Mouse (Mus musculus): ENCODE results near the gene Ak1. TPM values are rescaled to one million over a fixed set of nuclear protein-coding genes. Genes with fewer than 3 reads are reported as not detected.

Gene Ak1
- polyA plus RNA-seq (2017; shearing (Covaris generic)) = not detected

GRCm38 (mm10) chr2:32621517-32621859, at the start of gene Ak1:
Ak1 (plus strand) TSS chr2:32621758.

DNA sequence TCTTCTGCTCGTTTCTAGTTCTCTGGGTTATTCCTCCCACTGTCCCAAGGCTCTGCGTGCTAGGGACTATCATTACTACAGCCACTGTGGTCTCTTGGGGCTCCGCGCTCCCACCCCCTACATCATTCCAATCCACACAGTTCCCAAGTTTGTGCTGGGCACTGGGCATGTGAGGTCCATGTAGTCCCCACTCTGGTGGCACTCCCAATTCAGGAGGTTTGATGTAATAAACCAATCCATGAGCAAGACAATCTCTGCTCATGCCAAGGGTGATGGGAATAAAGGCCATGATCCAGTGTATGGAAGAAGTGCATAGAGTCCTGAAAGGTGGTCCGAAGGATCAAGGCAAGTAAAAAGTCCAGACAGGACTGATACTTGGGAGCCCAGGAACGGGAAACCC, 47.1 kb upstream of the Ak1 start, which contains the start of gene Pip5kl1:
TSS of gene Pip5kl1 (plus strand) at position 301 of the 400 bp plus-strand sequence.

GRCm38 (mm10) chr2:32575586-32576160, 45.9 kb upstream of the Ak1 start, which contains the start of gene 9430097D07Rik:
9430097D07Rik (minus strand) TSS chr2:32575684.

DNA sequence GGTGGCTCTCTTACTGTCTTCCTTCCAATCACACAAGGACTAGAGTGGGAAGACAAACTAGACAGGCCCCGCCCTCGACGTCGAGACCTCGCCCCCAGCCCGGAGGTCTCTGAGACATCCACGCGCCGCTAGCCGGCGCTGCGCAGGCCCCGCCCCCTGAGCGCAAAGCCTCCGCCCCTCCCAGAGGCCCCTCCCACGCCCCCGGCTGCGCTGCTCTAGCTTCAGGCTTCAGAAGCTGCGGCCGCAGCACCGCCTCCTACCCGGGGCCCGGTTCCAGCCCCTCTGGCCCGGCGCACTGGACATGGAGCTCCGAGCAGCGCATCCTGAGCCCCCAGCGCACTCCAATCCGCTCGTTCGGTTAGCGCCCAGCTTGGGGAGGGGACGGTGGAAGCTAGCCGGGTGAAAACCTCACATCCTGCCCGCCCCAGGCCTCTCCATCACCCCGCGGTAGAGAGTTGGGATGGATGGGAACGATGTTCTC, 34.6 kb upstream of the Ak1 start, which contains the start of gene St6galnac4:
TSS of gene St6galnac4 (plus strand) at position 225 of the 481 bp plus-strand sequence.

DNA sequence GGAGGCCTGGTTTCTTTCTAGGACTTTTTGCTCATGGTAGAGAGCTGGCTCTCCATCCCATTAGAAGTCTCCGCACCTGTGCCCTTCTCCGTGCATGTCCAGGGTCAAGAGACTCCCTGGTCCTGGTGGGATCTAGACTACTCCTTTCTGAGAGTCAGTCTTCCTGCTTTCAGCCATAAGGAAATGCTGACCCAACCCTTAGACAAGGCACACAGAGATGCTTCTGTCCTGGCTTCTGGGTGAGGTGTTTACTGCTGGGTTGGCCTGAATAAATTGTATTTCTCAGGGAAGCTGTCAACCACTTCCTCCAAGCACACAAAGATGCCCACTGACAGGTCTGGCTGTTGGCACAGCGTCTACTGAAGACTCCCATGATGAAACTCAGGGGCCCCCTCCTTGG, 22.1 kb upstream of the Ak1 start, which contains the start of gene St6galnac6:
TSS of gene St6galnac6 (plus strand) at position 301 of the 400 bp plus-strand sequence.

GRCm38 (mm10) chr2:32646379-32647056, 25.0 kb downstream of the Ak1 start, which contains the start of gene Eng:
Eng (plus strand) TSS chr2:32646595.

Other genes starting within 250 kb of the Ak1 start
- 32.4 TPM for gene 1110008P14Rik, start 239.8 kb upstream of the Ak1 start, polyA plus RNA-seq (2017; shearing (Covaris generic))
- not detected for gene Lcn2, start 233.5 kb upstream of the Ak1 start, polyA plus RNA-seq (2017; shearing (Covaris generic))
- gene Ptges2, start 225.9 kb upstream of the Ak1 start, polyA plus RNA-seq (2017; shearing (Covaris generic)) = 10.6 TPM
- gene Naif1, start 171.3 kb upstream of the Ak1 start, polyA plus RNA-seq (2017; shearing (Covaris generic)) = 12.0 TPM
- 103 TPM for gene Slc25a25, start 170.3 kb upstream of the Ak1 start, polyA plus RNA-seq (2017; shearing (Covaris generic))
- 153 TPM for gene Fam102a, start 86.4 kb upstream of the Ak1 start, polyA plus RNA-seq (2017; shearing (Covaris generic))
- gene Dpm2, start 50.9 kb upstream of the Ak1 start, polyA plus RNA-seq (2017; shearing (Covaris generic)) = 76.8 TPM
- not detected for gene Pip5kl1, start 47.0 kb upstream of the Ak1 start, polyA plus RNA-seq (2017; shearing (Covaris generic))
- gene 9430097D07Rik, start 46.1 kb upstream of the Ak1 start, polyA plus RNA-seq (2017; shearing (Covaris generic)) = not detected
- 15.0 TPM for gene St6galnac4, start 34.7 kb upstream of the Ak1 start, polyA plus RNA-seq (2017; shearing (Covaris generic))
- gene St6galnac6, start 22.0 kb upstream of the Ak1 start, polyA plus RNA-seq (2017; shearing (Covaris generic)) = 1.1 TPM
- gene Eng, start 24.8 kb downstream of the Ak1 start, polyA plus RNA-seq (2017; shearing (Covaris generic)) = 0.26 TPM
- 26.8 TPM for gene Fpgs, start 82.4 kb downstream of the Ak1 start, polyA plus RNA-seq (2017; shearing (Covaris generic))
- gene Cdk9, start 91.3 kb downstream of the Ak1 start, polyA plus RNA-seq (2017; shearing (Covaris generic)) = 190 TPM
- 58.0 TPM for gene Sh2d3c, start 99.3 kb downstream of the Ak1 start, polyA plus RNA-seq (2017; shearing (Covaris generic))
- gene 6330409D20Rik, start 119.3 kb downstream of the Ak1 start, polyA plus RNA-seq (2017; shearing (Covaris generic)) = not detected
- gene Tor2a, start 135.5 kb downstream of the Ak1 start, polyA plus RNA-seq (2017; shearing (Covaris generic)) = 41.5 TPM
- not detected for gene Ttc16, start 153.9 kb downstream of the Ak1 start, polyA plus RNA-seq (2017; shearing (Covaris generic))
- 3.1 TPM for gene Ptrh1, start 154.0 kb downstream of the Ak1 start, polyA plus RNA-seq (2017; shearing (Covaris generic))
- not detected for gene Cfap157, start 162.7 kb downstream of the Ak1 start, polyA plus RNA-seq (2017; shearing (Covaris generic))
- 2.5 TPM for gene Stxbp1, start 225.5 kb downstream of the Ak1 start, polyA plus RNA-seq (2017; shearing (Covaris generic))